Comparison of ENCODE assay signal across 8 mouse cellular contexts in genomic region chr15:81729792-81730635, GRCm38 (mm10). TPM values are rescaled to one million over a fixed set of nuclear protein-coding genes. Genes with fewer than 3 reads are reported as not detected.
DNase-seq lines count a peak whose midpoint lies in the region; ATAC-seq and TF ChIP-seq lines count a peak whose summit lies in the region.

No protein-coding gene starts in this region.

- H3K4me3 ChIP-seq in heart, embryonic 12.5 days: peak overlapping the region; percentile 89
- peak overlapping the region; percentile 94 for H3K4me3 ChIP-seq in kidney, postnatal 0 days (replicated peaks; ENCODE audit: low read depth, low read length)
- H3K4me3 ChIP-seq in liver, embryonic 11.5 days (ENCODE audit: low read depth, low read length): peak overlapping the region; percentile 90
- peak overlapping the region; percentile 99 for H3K4me3 ChIP-seq in stomach, embryonic 14.5 days (ENCODE audit: low read depth, low read length)

- H3K9ac ChIP-seq in heart, embryonic 12.5 days: peak overlapping the region; percentile 91
- peak overlapping the region; percentile 84 for H3K9ac ChIP-seq in kidney, postnatal 0 days (ENCODE audit: low read depth, low read length)
- peak overlapping the region; percentile 96 for H3K9ac ChIP-seq in liver, embryonic 11.5 days (ENCODE audit: low read depth, low read length)
- peak overlapping the region; percentile 71 for H3K9ac ChIP-seq in stomach, embryonic 14.5 days (replicated peaks; ENCODE audit: low read depth, low read length)

- peaks cover 6% of the 10 kb centered on the region for H3K36me3 ChIP-seq in heart, embryonic 12.5 days
- no peaks in the 10 kb centered on the region for H3K36me3 ChIP-seq in kidney, postnatal 0 days (ENCODE audit: insufficient read depth, low read length)
- peaks cover 13% of the 10 kb centered on the region for H3K36me3 ChIP-seq in liver, embryonic 11.5 days (ENCODE audit: control insufficient read depth, insufficient read depth, low read length)
- peaks cover 4% of the 10 kb centered on the region; the same call in 1 of the 2 replicates for H3K36me3 ChIP-seq in stomach, embryonic 14.5 days (ENCODE audit: control insufficient read depth, insufficient read depth, low read length)

- ATAC-seq in erythroid progenitor cell, adult 5-6 weeks (replicated peaks; ENCODE audit: low FRiP score, poor library complexity, severe bottlenecking): peak; percentile 92
- ATAC-seq in heart, embryonic 12.5 days (ENCODE audit: insufficient number of reproducible peaks, low FRiP score): peak; percentile 97
- peak; percentile 99 for ATAC-seq in kidney, postnatal 0 days (replicated peaks; ENCODE audit: low FRiP score, low read depth)
- peak; percentile 99 for ATAC-seq in liver, embryonic 11.5 days (replicated peaks; ENCODE audit: low FRiP score)
- peak; percentile 98 for ATAC-seq in stomach, embryonic 14.5 days (ENCODE audit: insufficient number of reproducible peaks, insufficient read depth, low FRiP score, low read depth)

- WGBS in heart, embryonic 12.5 days: 5% methylated on average over 41 of the region's 41 CpGs
- 5% methylated on average over 41 of the region's 41 CpGs for WGBS in kidney, postnatal 0 days
- 5% methylated on average over 41 of the region's 41 CpGs for WGBS in liver, embryonic 11.5 days
- 5% methylated on average over 41 of the region's 41 CpGs for WGBS in stomach, embryonic 14.5 days

- DNase-seq in CD4-positive helper T cell, adult 2 months (ENCODE audit: low read depth, low spot score): peak; percentile 99
- peak; percentile 99 for DNase-seq in brain, embryonic 18.5 days (ENCODE audit: low read depth, low spot score)
- peak; percentile 100 for DNase-seq in kidney, postnatal 0 days (ENCODE audit: low spot score)
- DNase-seq in liver, embryonic 11.5 days (ENCODE audit: low spot score): peak; percentile 98
- DNase-seq in naive thymus-derived CD4-positive, alpha-beta T cell, adult 2 months (ENCODE audit: low read depth): peak; percentile 98

- no peaks in the 10 kb centered on the region for H3K27me3 ChIP-seq in heart, embryonic 12.5 days (replicated peaks)
- H3K27me3 ChIP-seq in kidney, postnatal 0 days (ENCODE audit: insufficient read depth, low read length): no peaks in the 10 kb centered on the region
- H3K27me3 ChIP-seq in liver, embryonic 11.5 days (replicated peaks; ENCODE audit: control insufficient read depth, insufficient read depth, low read length): no peaks in the 10 kb centered on the region
- no peaks in the 10 kb centered on the region for H3K27me3 ChIP-seq in stomach, embryonic 14.5 days (ENCODE audit: control insufficient read depth, insufficient read depth, low read length)

- no peaks in the 10 kb centered on the region for H3K9me3 ChIP-seq in heart, embryonic 12.5 days (replicated peaks)
- H3K9me3 ChIP-seq in kidney, postnatal 0 days (replicated peaks; ENCODE audit: low read length): no peaks in the 10 kb centered on the region
- H3K9me3 ChIP-seq in liver, embryonic 11.5 days (ENCODE audit: control insufficient read depth, low read length): no peaks in the 10 kb centered on the region
- H3K9me3 ChIP-seq in stomach, embryonic 14.5 days (ENCODE audit: control insufficient read depth, low read depth, low read length): no peaks in the 10 kb centered on the region

- H3K27ac ChIP-seq in heart, embryonic 12.5 days (ENCODE audit: poor library complexity, severe bottlenecking): peak overlapping the region; percentile 65
- peak overlapping the region; percentile 57 for H3K27ac ChIP-seq in kidney, postnatal 0 days
- peak overlapping the region; percentile 74 for H3K27ac ChIP-seq in liver, embryonic 11.5 days (ENCODE audit: low read depth, low read length)
- peak overlapping the region; percentile 84 for H3K27ac ChIP-seq in stomach, embryonic 14.5 days (ENCODE audit: low read length)

- peaks cover 15% of the 10 kb centered on the region for H3K4me1 ChIP-seq in heart, embryonic 12.5 days (replicated peaks)
- H3K4me1 ChIP-seq in kidney, postnatal 0 days (replicated peaks; ENCODE audit: insufficient read depth, low read length): peaks cover 6% of the 10 kb centered on the region; the same call in 1 of the 2 replicates
- H3K4me1 ChIP-seq in liver, embryonic 11.5 days (replicated peaks; ENCODE audit: control insufficient read depth, insufficient read depth, low read length): peaks cover 10% of the 10 kb centered on the region
- peaks cover 9% of the 10 kb centered on the region for H3K4me1 ChIP-seq in stomach, embryonic 14.5 days (ENCODE audit: control insufficient read depth, insufficient read depth, low read length)

- TF ChIP-seq CTCF in kidney, postnatal 0 days (IDR thresholded peaks at IDR 0.05; ENCODE audit: low read depth): no peak

- H3K4me2 ChIP-seq in heart, embryonic 12.5 days: peak overlapping the region; percentile 86
- peak overlapping the region; percentile 98 for H3K4me2 ChIP-seq in kidney, postnatal 0 days (ENCODE audit: low read length)
- H3K4me2 ChIP-seq in liver, embryonic 11.5 days: peak overlapping the region; percentile 82
- H3K4me2 ChIP-seq in stomach, embryonic 14.5 days (replicated peaks; ENCODE audit: low read depth, low read length): peak overlapping the region; percentile 90

RNA-seq across cellular contexts. Expression of gene Zc3h7b, which starts 14.8 kb away (rescaled TPM):
- total RNA-seq in erythroid progenitor cell, adult 5-6 weeks (2015; ENCODE audit: low replicate concordance): 4.6 and 7.2 TPM in 2 replicates
- total RNA-seq in erythroid progenitor cell, adult 5-6 weeks (2017; ENCODE audit: low replicate concordance): 1.8 and 3.6 TPM in 2 replicates
- polyA plus RNA-seq in heart, embryonic 12.5 days (2016; fragmentation: Nextera tagmentation; extraction: Ambion mirVana): 27.4 and 30.8 TPM in 2 replicates
- 26.5 TPM in 2 replicates for polyA plus RNA-seq in kidney, postnatal 0 days (2015; fragmentation: Nextera tagmentation; extraction: Ambion mirVana)
- 23.4 and 24.2 TPM in 2 replicates for polyA plus RNA-seq in liver, embryonic 11.5 days (2014; fragmentation: Nextera tagmentation; extraction: Ambion mirVana)
- polyA plus RNA-seq in stomach, embryonic 14.5 days (2014; fragmentation: Nextera tagmentation; extraction: Ambion mirVana): 35.5 and 46.2 TPM in 2 replicates

RNA-seq across cellular contexts. Expression of gene Rangap1, which starts 15.3 kb away (rescaled TPM):
- 103 and 106 TPM in 2 replicates for total RNA-seq in erythroid progenitor cell, adult 5-6 weeks (2015; ENCODE audit: low replicate concordance)
- 162 and 182 TPM in 2 replicates for total RNA-seq in erythroid progenitor cell, adult 5-6 weeks (2017; ENCODE audit: low replicate concordance)
- 102 and 106 TPM in 2 replicates for polyA plus RNA-seq in heart, embryonic 12.5 days (2016; fragmentation: Nextera tagmentation; extraction: Ambion mirVana)
- polyA plus RNA-seq in kidney, postnatal 0 days (2015; fragmentation: Nextera tagmentation; extraction: Ambion mirVana): 33.9 and 39.7 TPM in 2 replicates
- polyA plus RNA-seq in liver, embryonic 11.5 days (2014; fragmentation: Nextera tagmentation; extraction: Ambion mirVana): 134 and 139 TPM in 2 replicates
- 90.9 and 92.7 TPM in 2 replicates for polyA plus RNA-seq in stomach, embryonic 14.5 days (2014; fragmentation: Nextera tagmentation; extraction: Ambion mirVana)

RNA-seq across cellular contexts. Expression of gene Chadl, which starts 32.9 kb away (rescaled TPM):
- not detected in 2 replicates for total RNA-seq in erythroid progenitor cell, adult 5-6 weeks (2015; ENCODE audit: low replicate concordance)
- not detected in 2 replicates for total RNA-seq in erythroid progenitor cell, adult 5-6 weeks (2017; ENCODE audit: low replicate concordance)
- 0.75 and 0.82 TPM in 2 replicates for polyA plus RNA-seq in heart, embryonic 12.5 days (2016; fragmentation: Nextera tagmentation; extraction: Ambion mirVana)
- 5.3 and 6.4 TPM in 2 replicates for polyA plus RNA-seq in kidney, postnatal 0 days (2015; fragmentation: Nextera tagmentation; extraction: Ambion mirVana)
- polyA plus RNA-seq in liver, embryonic 11.5 days (2014; fragmentation: Nextera tagmentation; extraction: Ambion mirVana): 0.87 and 1.5 TPM in 2 replicates
- 3.0 and 4.7 TPM in 2 replicates for polyA plus RNA-seq in stomach, embryonic 14.5 days (2014; fragmentation: Nextera tagmentation; extraction: Ambion mirVana)

Comparison
In these comparisons a context has a peak if more than half of its experiments do, and no peak if none do; other contexts are left out.
1. Peak in every context shown above with its lines: DNase-seq, ATAC-seq, H3K4me3 ChIP-seq and H3K27ac ChIP-seq.